Mouse (Mus musculus) cerebellum, adult 9-10 months (tissue): ENCODE data around the gene Adgrd1.

ENCODE experiments used
- DNase-seq: peaks from one replicate; pipeline ENCODE4 v3.0.0; 2022

The Adgrd1 gene

GRCm38 (mm10) chr5:129211385-129212031 is 115.0 kb downstream of the Adgrd1 start:
- no peak for DNase-seq

GRCm38 (mm10) chr5:129214023-129214422 is 117.5 kb downstream of the Adgrd1 start:
- no peak for DNase-seq

GRCm38 (mm10) chr5:129216001-129216400 is 119.5 kb downstream of the Adgrd1 start:
- DNase-seq: no peak

GRCm38 (mm10) chr5:129217481-129218221 is 121.1 kb downstream of the Adgrd1 start:
- DNase-seq: no peak

GRCm38 (mm10) chr5:129218222-129218505 is 121.6 kb downstream of the Adgrd1 start:
- no peak for DNase-seq

- DNase-seq: no peak
Observed at GRCm38 (mm10) chr5:129218537-129218981, 122.0 kb downstream of the Adgrd1 start.

- DNase-seq: no peak
Observed at GRCm38 (mm10) chr5:129219178-129219760, 122.7 kb downstream of the Adgrd1 start.

GRCm38 (mm10) chr5:129225810-129226450 is 129.4 kb downstream of the Adgrd1 start:
- no peak for DNase-seq

GRCm38 (mm10) chr5:129228171-129228570 is 131.6 kb downstream of the Adgrd1 start:
- no peak for DNase-seq

- no peak for DNase-seq
Observed at GRCm38 (mm10) chr5:129233301-129233700, 136.8 kb downstream of the Adgrd1 start.

- no peak for DNase-seq
Observed at GRCm38 (mm10) chr5:129233881-129234432, 137.4 kb downstream of the Adgrd1 start.

- no peak for DNase-seq
Observed at GRCm38 (mm10) chr5:129236366-129236765, 139.8 kb downstream of the Adgrd1 start.

GRCm38 (mm10) chr5:129241865-129242264 is 145.3 kb downstream of the Adgrd1 start:
- DNase-seq: no peak

- DNase-seq: no peak
Observed at GRCm38 (mm10) chr5:129242265-129242664, 145.7 kb downstream of the Adgrd1 start.

GRCm38 (mm10) chr5:129243120-129243519 is 146.6 kb downstream of the Adgrd1 start:
- DNase-seq: no peak

- DNase-seq: no peak
Observed at GRCm38 (mm10) chr5:129244392-129244791, 147.8 kb downstream of the Adgrd1 start.

- no peak for DNase-seq
Observed at GRCm38 (mm10) chr5:129249080-129249479, 152.5 kb downstream of the Adgrd1 start.
